Mouse (Mus musculus) forebrain, embryonic 10.5 days (tissue): Measurements from ENCODE around the gene Xk. TPM values are rescaled to one million over a fixed set of nuclear protein-coding genes. Genes with fewer than 3 reads are reported as not detected.
"Not testable (repeated sequence)": the region's sequence is repeated elsewhere in the genome, so short reads cannot be mapped to it uniquely, and the experiment has no call there.

Source experiments
- DNase-seq: peaks from one replicate; pipeline ENCODE4 v3.0.0-alpha.2; 2017; ENCODE audit warnings: low spot score; ENCODE audit errors: extremely low spot score
- H3K27ac ChIP-seq: fragments of 300-500 bp; sonication (generic); 2 replicates; pipeline ENCODE4 v1.5.1; 2016; ENCODE audit warnings: mild to moderate bottlenecking
- H3K27me3 ChIP-seq: fragments of 300-500 bp; sonication (generic); 2 replicates; pipeline ENCODE4 v1.6.1; 2016; ENCODE audit warnings: mild to moderate bottlenecking; ENCODE audit not compliant: poor library complexity, severe bottlenecking
- H3K36me3 ChIP-seq: fragments of 300-500 bp; sonication (generic); replicated peaks from 2 replicates; pipeline ENCODE4 v1.6.1; 2016; ENCODE audit warnings: mild to moderate bottlenecking, moderate library complexity
- H3K4me1 ChIP-seq: fragments of 300-500 bp; sonication (generic); 2 replicates; pipeline ENCODE4 v1.6.1; 2016
- H3K4me3 ChIP-seq: fragments of 300-500 bp; sonication (generic); 2 replicates; pipeline ENCODE4 v1.5.1; 2016; ENCODE audit warnings: mild to moderate bottlenecking, moderate library complexity
- H3K9me3 ChIP-seq: fragments of 300-500 bp; sonication (generic); 2 replicates; pipeline ENCODE4 v1.6.1; 2016; ENCODE audit warnings: mild to moderate bottlenecking, moderate library complexity
- WGBS: fragments of 180-500 bp; shearing (Covaris S2); methylation state at CpG from one replicate; pipeline ENCODE4 v1.1.7; 2016; 5-methylcytosine and 5-hydroxymethylcytosine counted together
- polyA plus RNA-seq: library from polyadenylated mRNA; unstranded; fragments of >200 nt; fragmentation: Nextera tagmentation; extraction: Ambion mirVana; gene quantifications from 2 replicates; pipeline ENCODE4 v1.2.1, GENCODE M21; 2016

Xk gene
- polyA plus RNA-seq, 1 experiment from 2014 or later: 3.3 TPM

GRCm38 (mm10) chrX:9350327-9350726 is 77.8 kb downstream of the Xk start, which contains the start of gene H2al1k:
Gene H2al1k, plus strand, starts transcription at chrX:9350627.
- H3K9me3 ChIP-seq, H3K4me1 ChIP-seq, DNase-seq, H3K4me3 ChIP-seq, H3K27ac ChIP-seq, H3K36me3 ChIP-seq, H3K27me3 ChIP-seq: not testable (repeated sequence)
- no CpG with 5 or more reads among the region's 2 CpGs for WGBS

Other genes starting within 250 kb of the Xk start
- gene Fthl17e, start 239.3 kb upstream of the Xk start, polyA plus RNA-seq: not detected in 2 replicates
- not detected in 2 replicates for gene Fthl17f, start 209.7 kb upstream of the Xk start, polyA plus RNA-seq
- not detected in 2 replicates for gene 4930402K13Rik, start 168.2 kb upstream of the Xk start, polyA plus RNA-seq
- gene Lancl3, start 72.9 kb upstream of the Xk start, polyA plus RNA-seq: 0.12 TPM in 2 replicates
- gene Gm14862, start 15.9 kb upstream of the Xk start, polyA plus RNA-seq: not detected in 2 replicates
- not detected in 2 replicates for gene H2al1m, start 11.0 kb downstream of the Xk start, polyA plus RNA-seq
- gene H2al1k, start 77.9 kb downstream of the Xk start, polyA plus RNA-seq: 0.34 TPM in 1 of 2 replicates, not detected in the other
- 0.50 and 0.54 TPM in 2 replicates for gene Cybb, start 215.0 kb downstream of the Xk start, polyA plus RNA-seq